Mouse (Mus musculus) hindbrain, postnatal 0 days (tissue): ENCODE measurements at regions not wholly inside any gene's neighbourhood (a gene's known extent, or its start where the extent isn't known, plus 50 kb on each side); places are given as distances from the start of the nearest gene placed in this dataset.

ENCODE experiments used
- ATAC-seq: fragments of 200-750 bp; cut with Nextera tagmentation; 2 replicates; pipeline ENCODE4 v1.8.0; 2017; ENCODE audit warnings: mild to moderate bottlenecking, moderate TSS enrichment, moderate library complexity
- DNase-seq: peaks from one replicate; pipeline ENCODE4 v3.0.0-alpha.2; 2015; ENCODE audit warnings: low spot score
- H3K27ac ChIP-seq: fragments of 300-500 bp; sonication (generic); 2 replicates; pipeline ENCODE4 v1.5.1; 2014; ENCODE audit warnings: mild to moderate bottlenecking
- H3K27me3 ChIP-seq: fragments of 300-500 bp; sonication (generic); 2 replicates; pipeline ENCODE4 v1.6.1; 2014; ENCODE audit warnings: low read length, mixed read lengths; ENCODE audit not compliant: insufficient read depth
- H3K36me3 ChIP-seq: fragments of 300-500 bp; sonication (generic); 2 replicates; pipeline ENCODE4 v1.6.1; 2014; ENCODE audit warnings: low read length, mixed read lengths; ENCODE audit not compliant: insufficient read depth
- H3K4me1 ChIP-seq: fragments of 300-500 bp; sonication (generic); 2 replicates; pipeline ENCODE4 v1.6.1; 2014; ENCODE audit warnings: antibody characterized with exemption, low read length, mixed read lengths; ENCODE audit not compliant: insufficient read depth
- H3K4me2 ChIP-seq: fragments of 300-500 bp; sonication (generic); 2 replicates; pipeline ENCODE4 v1.6.1; 2014; ENCODE audit warnings: low read depth, mild to moderate bottlenecking, low read length, moderate library complexity, mixed read lengths
- H3K4me3 ChIP-seq: fragments of 300-500 bp; sonication (generic); 2 replicates; pipeline ENCODE4 v1.5.1; 2014; ENCODE audit warnings: low read length
- H3K9ac ChIP-seq: fragments of 300-500 bp; sonication (generic); replicated peaks from 2 replicates; pipeline ENCODE4 v1.6.1; 2014; ENCODE audit warnings: mild to moderate bottlenecking, low read length, moderate library complexity, mixed read lengths
- H3K9me3 ChIP-seq: fragments of 300-500 bp; sonication (generic); 2 replicates; pipeline ENCODE4 v1.6.1; 2016; ENCODE audit warnings: low read length, mixed read lengths
- CTCF ChIP-seq: IDR thresholded peaks from 2 replicates; pipeline ENCODE4 v1.5.1; 2016; ENCODE audit warnings: antibody characterized with exemption, control low read depth, low read depth
- WGBS: fragments of 180-500 bp; shearing (Covaris S2); extraction: QIAGEN DNeasy Blood & Tissue Kit; methylation state at CpG from one replicate; pipeline ENCODE4 v1.1.7; 2014; 5-methylcytosine and 5-hydroxymethylcytosine counted together

- no peaks in the 10 kb centered on the region for H3K36me3 ChIP-seq
- DNase-seq (peak; percentile 48), ATAC-seq (peak; percentile 55; the same call in 1 of the 2 replicates)
- no peak overlapping the region for H3K9ac ChIP-seq
- H3K27me3 ChIP-seq, result no peaks in the 10 kb centered on the region
- 54% methylated on average over 6 of the region's 6 CpGs for WGBS
- H3K9me3 ChIP-seq, result no peaks in the 10 kb centered on the region
- 0 out of 2 replicates have a peak, but pooled peaks cover 5% of the 10 kb centered on the region for H3K4me1 ChIP-seq
- H3K4me3 ChIP-seq, result no peak overlapping the region
- no peak overlapping the region for H3K27ac ChIP-seq
- H3K4me2 ChIP-seq, result no peak overlapping the region
- TF ChIP-seq CTCF, result 0 out of 2 replicates have a peak, but pooled peaks have one; percentile 34
Measured at GRCm38 (mm10) chr6:89047629-89048332, 145.7 kb downstream of the Tpra1 start.

GRCm38 (mm10) chr6:89049290-89049689, 147.2 kb downstream of the Tpra1 start:
- Histone ChIP-seq H3K4me2 (no peak overlapping the region), H3K9ac (no peak overlapping the region), H3K9me3 (no peaks in the 10 kb centered on the region), H3K4me1 (0 out of 2 replicates have a peak, but pooled peaks cover 5% of the 10 kb centered on the region), H3K27ac (no peak overlapping the region), H3K36me3 (no peaks in the 10 kb centered on the region), H3K27me3 (no peaks in the 10 kb centered on the region), H3K4me3 (no peak overlapping the region)
- 64% methylated on average over 1 of the region's 1 CpGs for WGBS
- DNase-seq, result no peak
- TF ChIP-seq CTCF, result no peak
- ATAC-seq, result no peak

GRCm38 (mm10) chr6:89050575-89051270, 148.7 kb downstream of the Tpra1 start:
- no peak for ATAC-seq
- no peak for TF ChIP-seq CTCF
- no peak for DNase-seq
- Histone ChIP-seq H3K27me3 (no peaks in the 10 kb centered on the region), H3K9ac (no peak overlapping the region), H3K4me2 (no peak overlapping the region), H3K27ac (no peak overlapping the region), H3K36me3 (no peaks in the 10 kb centered on the region), H3K9me3 (no peaks in the 10 kb centered on the region), H3K4me3 (no peak overlapping the region), H3K4me1 (0 out of 2 replicates have a peak, but pooled peaks cover 5% of the 10 kb centered on the region)
- 78% methylated on average over 13 of the region's 13 CpGs for WGBS

GRCm38 (mm10) chr6:89052758-89053460, 150.9 kb downstream of the Tpra1 start:
- Histone ChIP-seq H3K4me3 (no peak overlapping the region), H3K4me2 (no peak overlapping the region), H3K4me1 (0 out of 2 replicates have a peak, but pooled peaks cover 5% of the 10 kb centered on the region), H3K36me3 (no peaks in the 10 kb centered on the region), H3K27ac (no peak overlapping the region), H3K27me3 (no peaks in the 10 kb centered on the region), H3K9me3 (no peaks in the 10 kb centered on the region), H3K9ac (no peak overlapping the region)
- WGBS, result 84% methylated on average over 9 of the region's 9 CpGs
- TF ChIP-seq CTCF, result no peak
- ATAC-seq, result no peak
- no peak for DNase-seq

GRCm38 (mm10) chr6:89054060-89054459, 152.0 kb downstream of the Tpra1 start:
- no peaks in the 10 kb centered on the region for H3K4me1 ChIP-seq
- no peak overlapping the region for H3K27ac ChIP-seq
- TF ChIP-seq CTCF, result no peak
- no peak overlapping the region for H3K9ac ChIP-seq
- no peak overlapping the region for H3K4me2 ChIP-seq
- H3K27me3 ChIP-seq, result no peaks in the 10 kb centered on the region
- WGBS, result 69% methylated on average over 13 of the region's 13 CpGs
- no peak for DNase-seq
- H3K4me3 ChIP-seq, result no peak overlapping the region
- no peaks in the 10 kb centered on the region for H3K9me3 ChIP-seq
- no peak for ATAC-seq
- H3K36me3 ChIP-seq, result no peaks in the 10 kb centered on the region

- no peaks in the 10 kb centered on the region for H3K9me3 ChIP-seq
- H3K9ac ChIP-seq, result no peak overlapping the region
- no peak overlapping the region for H3K27ac ChIP-seq
- DNase-seq (no peak), ATAC-seq (no peak)
- H3K4me1 ChIP-seq, result no peaks in the 10 kb centered on the region
- no peak for TF ChIP-seq CTCF
- no peaks in the 10 kb centered on the region for H3K27me3 ChIP-seq
- no peaks in the 10 kb centered on the region for H3K36me3 ChIP-seq
- no peak overlapping the region for H3K4me3 ChIP-seq
- H3K4me2 ChIP-seq, result no peak overlapping the region
- 54% methylated on average over 4 of the region's 4 CpGs for WGBS
Measured at GRCm38 (mm10) chr6:89059431-89059975, 157.5 kb downstream of the Tpra1 start.
